Mouse (Mus musculus): Measurements from ENCODE around the gene Atm. TPM values are rescaled to one million over a fixed set of nuclear protein-coding genes. Genes with fewer than 3 reads are reported as not detected.

Atm gene
- 16.9 and 18.3 TPM in 2 replicates for polyA plus RNA-seq (2016; fragmentation: Nextera tagmentation; extraction: Ambion mirVana)

DNA sequence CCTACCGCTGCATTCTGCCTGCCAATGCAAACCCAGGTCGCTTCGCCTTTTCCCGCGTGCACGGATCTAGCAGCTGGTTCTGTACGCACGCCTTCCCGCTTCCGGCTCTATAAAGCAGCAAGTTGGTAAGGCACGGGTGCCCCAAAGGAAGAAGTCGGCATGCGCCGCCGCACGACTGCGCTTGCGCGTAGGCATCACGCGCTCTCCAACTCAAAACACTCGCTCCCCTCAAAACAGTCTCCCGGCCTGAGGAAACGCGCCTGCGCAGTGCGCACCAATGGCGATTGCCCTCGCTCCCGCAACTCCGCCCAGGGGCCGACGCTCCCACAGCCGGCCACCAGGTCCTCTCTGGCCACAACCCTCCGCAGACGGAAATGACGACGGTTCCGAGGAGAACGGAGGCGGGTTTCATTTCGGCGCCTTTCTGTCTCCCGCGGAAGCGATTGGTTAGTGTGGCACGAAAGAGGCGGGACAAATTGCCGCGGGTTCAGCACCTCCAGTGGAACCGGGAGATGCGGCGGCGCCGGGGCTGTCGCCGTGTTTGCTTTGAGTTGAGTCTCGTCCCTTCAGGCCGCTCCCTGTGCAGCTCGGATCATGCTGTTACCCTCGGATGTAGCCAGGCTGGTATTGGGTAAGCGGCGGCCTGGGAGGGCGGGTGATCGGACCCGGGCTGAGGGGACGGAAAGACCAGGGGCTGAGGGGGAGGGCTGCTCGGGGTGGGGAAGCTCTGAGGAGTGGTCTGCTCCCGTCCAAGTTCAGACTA is at the start of gene Atm, which contains the start of gene Npat:
Atm (minus strand) TSS at position 183 of the 763 bp plus-strand sequence.
Npat (plus strand) TSS at position 490 of the 763 bp plus-strand sequence.
- H3K27me3 ChIP-seq = no peaks in the 10 kb centered on the region
- peak within 1 kb of the TSS; percentile 95 for H3K27ac ChIP-seq
- H3K9me3 ChIP-seq = no peaks in the 10 kb centered on the region
- peak within 1 kb of the TSS; percentile 91 for H3K9ac ChIP-seq
- peak within 1 kb of the TSS; percentile 82 for H3K4me2 ChIP-seq (replicated peaks)
- peak; percentile 100 for ATAC-seq (ENCODE audit: insufficient number of reproducible peaks, insufficient read depth, low FRiP score, low TSS enrichment)
- H3K4me1 ChIP-seq = peaks cover 17% of the 10 kb centered on the region
- H3K4me3 ChIP-seq = peak within 1 kb of the TSS; percentile 91
- H3K36me3 ChIP-seq = 0 out of 2 replicates have a peak, but pooled peaks cover 3% of the 10 kb centered on the region
- WGBS = under 1% methylated on average over 69 of the region's 69 CpGs

DNA sequence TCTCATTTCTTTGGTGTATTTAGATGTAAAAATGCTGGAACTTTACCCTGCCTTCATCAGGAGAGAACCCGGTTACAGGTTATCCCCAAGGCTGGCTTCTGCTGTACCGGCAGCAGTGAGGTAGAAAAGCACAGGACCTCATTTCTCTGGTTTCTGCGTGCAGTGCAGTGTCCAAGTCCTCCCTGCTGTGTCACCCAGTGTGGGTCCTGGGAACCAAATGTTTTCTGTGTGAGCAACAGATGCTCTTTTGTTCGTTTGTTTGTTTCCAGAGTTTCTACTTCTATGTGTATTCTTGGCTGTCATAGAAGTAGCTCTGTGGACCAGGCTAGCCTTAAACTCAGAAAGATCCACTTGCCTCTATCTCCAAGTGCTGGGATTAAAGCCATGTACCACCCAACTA is 45.3 kb upstream of the Atm start:
- H3K4me2 ChIP-seq (replicated peaks) = no peak overlapping the region
- H3K9me3 ChIP-seq = no peaks in the 10 kb centered on the region
- no peak overlapping the region for H3K4me3 ChIP-seq
- H3K9ac ChIP-seq = no peak overlapping the region
- 89% methylated on average over 4 of the region's 4 CpGs for WGBS
- peaks cover 68% of the 10 kb centered on the region for H3K36me3 ChIP-seq
- H3K27ac ChIP-seq = no peak overlapping the region
- H3K27me3 ChIP-seq = no peaks in the 10 kb centered on the region
- H3K4me1 ChIP-seq = no peaks in the 10 kb centered on the region
- ATAC-seq (ENCODE audit: insufficient number of reproducible peaks, insufficient read depth, low FRiP score, low TSS enrichment) = no peak

DNA sequence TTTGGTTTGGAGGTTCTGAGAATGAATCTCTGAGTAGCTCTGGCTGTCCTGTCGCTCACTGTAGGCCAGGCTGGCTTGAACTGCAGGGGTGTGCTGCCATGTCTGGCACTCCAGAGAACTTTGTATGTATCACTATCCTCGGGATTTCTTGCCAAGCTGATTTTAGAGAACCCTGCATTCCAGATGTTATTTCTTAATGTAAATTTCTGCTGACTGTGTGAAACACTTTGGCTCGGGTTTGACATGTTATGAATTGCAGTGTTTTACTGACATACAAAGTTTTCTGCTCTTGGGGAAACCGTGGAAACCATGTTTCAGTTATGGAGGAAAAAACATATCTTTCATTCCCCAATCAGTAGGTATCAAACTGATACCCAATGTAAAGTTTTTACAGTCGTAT is 39.2 kb upstream of the Atm start:
- H3K9me3 ChIP-seq = no peaks in the 10 kb centered on the region
- no peak overlapping the region for H3K27ac ChIP-seq
- H3K9ac ChIP-seq = no peak overlapping the region
- no peak for ATAC-seq (ENCODE audit: insufficient number of reproducible peaks, insufficient read depth, low FRiP score, low TSS enrichment)
- H3K36me3 ChIP-seq = peaks cover 52% of the 10 kb centered on the region
- H3K4me1 ChIP-seq = no peaks in the 10 kb centered on the region
- H3K27me3 ChIP-seq = no peaks in the 10 kb centered on the region
- WGBS = 78% methylated on average over 5 of the region's 5 CpGs
- H3K4me2 ChIP-seq (replicated peaks) = no peak overlapping the region
- no peak overlapping the region for H3K4me3 ChIP-seq

DNA sequence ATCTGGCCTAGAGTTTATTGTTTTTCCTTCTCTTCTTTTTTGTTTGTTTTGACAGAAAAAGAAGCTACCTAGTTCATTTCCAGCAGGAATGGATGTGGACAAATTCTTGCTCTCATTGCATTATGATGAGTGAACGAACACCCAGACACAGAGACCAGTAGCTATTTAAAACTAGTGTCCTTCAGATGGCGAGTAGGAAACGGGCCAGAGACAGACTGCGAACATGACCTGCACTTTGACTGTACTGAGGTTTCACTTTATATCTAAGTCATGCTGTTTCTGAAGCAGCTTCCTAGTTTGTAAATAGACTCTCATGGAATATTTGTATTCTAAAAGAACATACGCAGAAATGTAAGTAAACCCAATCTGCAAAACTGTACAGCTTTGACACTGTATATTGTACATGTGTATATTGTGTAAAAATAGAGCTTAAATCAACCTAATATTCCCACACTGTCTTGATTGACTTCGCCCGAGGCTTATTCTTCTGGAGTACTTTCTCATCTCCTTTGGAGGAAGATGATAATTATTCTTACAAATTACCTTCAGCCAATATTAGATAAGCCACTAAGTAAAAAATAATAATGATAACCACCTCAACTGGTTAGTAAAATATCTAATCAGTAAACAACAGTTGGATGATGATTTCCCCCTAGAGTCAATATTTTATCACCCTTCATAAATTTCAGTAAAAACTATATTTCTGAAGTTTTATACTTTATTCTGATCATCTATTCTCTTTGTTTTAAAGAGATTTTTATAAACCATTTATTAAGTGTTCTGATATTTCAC is 36.2 kb upstream of the Atm start:
- Histone ChIP-seq H3K27ac (no peak overlapping the region), H3K4me2 (replicated peaks) (no peak overlapping the region), H3K9me3 (no peaks in the 10 kb centered on the region), H3K36me3 (peaks cover 56% of the 10 kb centered on the region), H3K4me1 (no peaks in the 10 kb centered on the region), H3K9ac (no peak overlapping the region), H3K27me3 (no peaks in the 10 kb centered on the region), H3K4me3 (no peak overlapping the region)
- no peak for ATAC-seq (ENCODE audit: insufficient number of reproducible peaks, insufficient read depth, low FRiP score, low TSS enrichment)
- 94% methylated on average over 7 of the region's 7 CpGs for WGBS

DNA sequence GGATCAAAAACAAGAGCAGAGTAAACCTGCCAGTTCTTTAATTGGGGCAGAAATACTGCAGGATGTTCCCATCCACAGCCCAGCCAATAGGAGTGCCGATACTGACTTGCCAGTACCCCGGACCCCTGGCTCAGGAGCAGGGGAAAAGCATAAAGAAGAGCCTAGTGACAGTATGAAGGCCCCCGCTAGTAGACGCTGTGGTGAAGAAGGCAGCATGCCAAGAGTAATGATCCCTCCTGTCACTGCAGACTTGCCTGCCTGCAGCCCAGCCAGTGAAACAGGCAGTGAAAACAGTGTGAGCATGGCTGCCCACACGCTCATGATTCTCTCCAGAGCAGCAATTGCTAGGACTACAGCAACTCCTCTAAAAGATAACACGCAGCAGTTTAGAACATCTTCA is 34.1 kb upstream of the Atm start:
- 96% methylated on average over 6 of the region's 6 CpGs for WGBS
- Histone ChIP-seq H3K4me1 (no peaks in the 10 kb centered on the region), H3K27me3 (no peaks in the 10 kb centered on the region), H3K9me3 (no peaks in the 10 kb centered on the region), H3K27ac (no peak overlapping the region), H3K9ac (no peak overlapping the region), H3K4me2 (replicated peaks) (no peak overlapping the region), H3K36me3 (peaks cover 62% of the 10 kb centered on the region), H3K4me3 (no peak overlapping the region)
- no peak for ATAC-seq (ENCODE audit: insufficient number of reproducible peaks, insufficient read depth, low FRiP score, low TSS enrichment)

DNA sequence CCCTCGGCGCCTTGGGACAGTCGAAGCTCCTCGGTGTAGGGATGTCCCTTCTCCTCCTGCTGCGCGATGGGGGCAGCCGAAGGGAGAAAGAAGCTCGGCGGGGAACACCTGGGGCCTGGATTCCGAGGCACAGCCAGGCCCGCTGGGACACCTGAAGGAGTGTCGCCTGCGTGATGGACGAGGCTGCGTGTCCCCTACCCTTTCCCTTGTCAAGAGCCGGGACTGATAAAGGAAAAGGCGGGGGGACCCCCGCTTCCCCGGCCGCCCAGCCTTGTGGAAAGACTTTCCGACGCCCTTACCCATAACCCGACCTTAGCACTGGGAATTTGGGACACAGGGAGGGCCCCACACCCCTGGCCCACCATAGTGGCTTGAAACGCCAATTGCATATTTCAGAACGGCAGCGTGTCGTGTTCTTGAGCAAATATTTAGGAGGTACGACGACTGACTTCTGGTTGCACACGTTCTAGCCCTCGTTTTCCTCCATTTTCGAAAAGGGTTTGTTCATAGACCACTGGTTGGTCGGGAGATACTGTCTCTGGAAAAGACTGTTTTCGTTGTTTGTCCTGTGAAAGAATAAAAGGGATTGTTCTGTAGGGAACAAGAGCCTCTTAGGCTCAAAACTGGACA is 911 bp upstream of the Atm start:
- H3K36me3 ChIP-seq = no peaks in the 10 kb centered on the region
- peak overlapping the region; percentile 95 for H3K27ac ChIP-seq
- H3K4me3 ChIP-seq = peak overlapping the region; percentile 91
- H3K4me1 ChIP-seq = peaks cover 17% of the 10 kb centered on the region
- H3K9ac ChIP-seq = peak overlapping the region; percentile 91
- WGBS = under 1% methylated on average over 31 of the region's 34 CpGs
- H3K4me2 ChIP-seq (replicated peaks) = peak overlapping the region; percentile 68
- no peaks in the 10 kb centered on the region for H3K9me3 ChIP-seq
- no peak for ATAC-seq (ENCODE audit: insufficient number of reproducible peaks, insufficient read depth, low FRiP score, low TSS enrichment)
- H3K27me3 ChIP-seq = no peaks in the 10 kb centered on the region

DNA sequence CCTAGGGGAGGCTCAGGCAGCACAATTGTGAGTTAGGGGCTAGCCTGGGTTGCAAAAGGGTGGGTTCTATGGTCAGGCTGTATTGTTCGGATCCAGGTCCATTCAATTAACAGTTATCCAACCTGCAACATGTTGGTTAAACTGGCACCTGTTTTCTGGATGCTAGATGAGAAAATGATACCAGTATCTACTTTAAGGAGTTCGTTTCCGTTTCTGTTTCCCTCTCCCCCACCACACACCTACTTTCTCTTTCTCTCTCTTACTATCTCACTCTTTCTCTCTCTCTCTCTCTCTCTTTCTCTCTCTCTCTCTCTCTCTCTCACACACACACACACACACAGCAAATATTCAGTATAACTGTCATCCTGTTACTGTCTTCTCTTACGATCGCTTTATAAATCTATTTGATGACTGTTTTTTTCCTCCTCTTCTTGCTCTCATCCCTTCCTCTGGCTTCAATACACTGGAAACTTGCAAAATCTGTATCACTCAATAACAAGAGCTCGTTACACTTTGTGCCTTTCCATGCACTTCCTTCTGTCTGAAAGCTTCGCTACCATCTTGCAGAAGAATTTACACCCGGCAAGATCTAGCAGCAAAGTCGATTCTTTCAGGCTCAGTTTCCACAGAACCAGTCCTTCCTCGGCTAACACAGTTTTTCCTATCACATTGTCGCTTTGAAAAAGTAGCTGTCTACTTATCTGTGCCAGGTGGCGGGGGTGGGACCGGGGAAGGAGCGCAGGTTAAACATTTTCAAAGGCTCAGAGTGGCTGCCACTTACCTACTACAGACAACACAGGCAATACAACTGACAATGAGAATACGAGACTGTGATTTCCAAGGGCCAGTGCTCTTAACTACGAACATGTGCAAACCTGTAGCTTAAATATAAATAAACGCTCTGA is 872 bp downstream of the Atm start:
- no peak for ATAC-seq (ENCODE audit: insufficient number of reproducible peaks, insufficient read depth, low FRiP score, low TSS enrichment)
- peak overlapping the region; percentile 82 for H3K4me2 ChIP-seq (replicated peaks)
- no peaks in the 10 kb centered on the region for H3K27me3 ChIP-seq
- H3K36me3 ChIP-seq = peaks cover 10% of the 10 kb centered on the region
- H3K9ac ChIP-seq = peak overlapping the region; percentile 66
- peak overlapping the region; percentile 95 for H3K27ac ChIP-seq
- H3K9me3 ChIP-seq = no peaks in the 10 kb centered on the region
- H3K4me1 ChIP-seq = peaks cover 17% of the 10 kb centered on the region
- WGBS = 17% methylated on average over 17 of the region's 17 CpGs
- H3K4me3 ChIP-seq = peak overlapping the region; percentile 91

DNA sequence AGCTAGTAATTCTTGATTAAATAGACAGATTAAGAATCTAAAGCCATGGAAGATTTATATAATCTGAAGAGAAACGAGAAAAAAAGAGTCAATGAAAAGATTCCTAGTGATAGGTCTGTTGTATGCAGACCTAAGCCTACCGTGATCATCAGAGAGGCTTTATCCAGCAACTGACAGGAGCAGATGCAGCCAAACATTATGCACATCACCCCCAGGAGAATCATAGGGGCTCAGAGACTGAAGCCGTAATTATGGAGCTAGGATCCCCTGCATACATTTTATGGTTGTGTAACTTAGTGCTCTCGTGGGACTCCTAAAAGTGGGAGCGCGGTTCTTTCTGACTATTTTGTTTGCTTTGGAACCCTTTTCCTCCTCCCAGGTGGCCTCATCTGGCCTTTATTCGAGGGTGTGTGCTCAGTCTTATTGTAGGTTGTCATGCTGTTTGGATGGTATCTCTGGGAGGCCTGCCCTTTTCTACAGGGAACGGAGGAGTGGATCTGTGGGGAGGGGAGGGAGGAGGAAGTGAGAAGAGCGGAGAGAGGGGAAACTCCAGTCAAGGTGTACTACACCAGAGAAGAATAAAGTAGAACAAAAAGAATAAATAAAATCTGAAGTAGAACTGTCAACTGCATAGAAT is 19.0 kb downstream of the Atm start:
- Histone ChIP-seq H3K9ac (no peak overlapping the region), H3K4me2 (replicated peaks) (no peak overlapping the region), H3K27ac (no peak overlapping the region), H3K9me3 (no peaks in the 10 kb centered on the region), H3K4me1 (no peaks in the 10 kb centered on the region), H3K27me3 (no peaks in the 10 kb centered on the region), H3K36me3 (peaks cover 16% of the 10 kb centered on the region; the same call in 1 of the 2 replicates), H3K4me3 (no peak overlapping the region)
- no peak for ATAC-seq (ENCODE audit: insufficient number of reproducible peaks, insufficient read depth, low FRiP score, low TSS enrichment)
- 77% methylated on average over 9 of the region's 9 CpGs for WGBS

DNA sequence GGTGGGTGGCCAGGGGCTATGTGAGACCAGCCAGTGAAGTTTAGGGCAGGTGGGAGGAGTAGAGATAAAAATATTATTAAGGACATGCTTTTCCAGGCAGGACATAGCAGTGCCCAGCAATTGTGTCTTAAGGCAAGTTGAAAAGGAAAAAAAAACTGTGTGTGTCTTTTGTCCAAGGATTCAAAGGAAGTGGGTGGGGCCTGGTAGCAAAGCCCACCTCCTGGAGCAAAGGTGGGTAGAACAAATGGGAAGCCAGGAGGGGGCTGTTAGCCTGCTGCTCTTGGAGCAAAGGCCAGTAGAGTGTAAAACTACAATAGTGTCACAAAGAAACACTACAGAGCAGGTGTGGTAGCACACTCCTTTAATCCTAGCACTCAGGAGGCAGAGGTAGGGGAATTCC is 22.4 kb downstream of the Atm start:
- H3K27ac ChIP-seq = no peak overlapping the region
- no peak overlapping the region for H3K9ac ChIP-seq
- H3K36me3 ChIP-seq = peaks cover 14% of the 10 kb centered on the region; the same call in 1 of the 2 replicates
- ATAC-seq (ENCODE audit: insufficient number of reproducible peaks, insufficient read depth, low FRiP score, low TSS enrichment) = no peak
- no peak overlapping the region for H3K4me3 ChIP-seq
- no peaks in the 10 kb centered on the region for H3K27me3 ChIP-seq
- H3K4me2 ChIP-seq (replicated peaks) = no peak overlapping the region
- no peaks in the 10 kb centered on the region for H3K9me3 ChIP-seq
- H3K4me1 ChIP-seq = no peaks in the 10 kb centered on the region

DNA sequence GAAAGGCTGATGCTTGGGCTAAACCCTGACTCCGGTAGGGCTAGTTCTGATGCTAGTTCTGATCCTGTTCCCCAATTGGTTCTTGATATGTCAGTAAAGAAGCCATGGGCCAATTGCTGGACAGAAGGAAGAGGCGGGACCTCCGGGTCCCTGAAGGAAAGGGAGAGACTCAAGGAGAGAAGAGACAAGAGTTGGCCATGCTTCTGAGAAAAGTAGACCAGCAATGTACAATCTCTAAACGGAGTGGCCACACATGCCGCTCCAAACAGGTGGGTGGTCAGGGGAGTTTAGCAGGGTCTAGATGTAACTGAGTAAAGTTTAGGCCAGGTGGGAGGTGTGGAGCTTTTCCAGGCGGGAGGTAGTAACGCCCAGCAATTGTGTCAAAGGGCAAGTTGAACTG is 28.5 kb downstream of the Atm start:
- Histone ChIP-seq H3K36me3 (peaks cover 27% of the 10 kb centered on the region; the same call in 1 of the 2 replicates), H3K27me3 (no peaks in the 10 kb centered on the region)
- 86% methylated on average over 7 of the region's 7 CpGs for WGBS

More for the DNA sequence above, 28.5 kb downstream of the Atm start:
- H3K27ac ChIP-seq = no peak overlapping the region
- H3K4me2 ChIP-seq (replicated peaks) = no peak overlapping the region
- no peak for ATAC-seq (ENCODE audit: insufficient number of reproducible peaks, insufficient read depth, low FRiP score, low TSS enrichment)
- no peak overlapping the region for H3K4me3 ChIP-seq
- no peak overlapping the region for H3K9ac ChIP-seq
- H3K9me3 ChIP-seq = no peaks in the 10 kb centered on the region
- H3K4me1 ChIP-seq = no peaks in the 10 kb centered on the region
